Mouse (Mus musculus) midbrain, embryonic 15.5 days (tissue): ENCODE measurements around the gene Cd5l. TPM values are rescaled to one million over a fixed set of nuclear protein-coding genes. Genes with fewer than 3 reads are reported as not detected.
"Not testable (repeated sequence)": the region's sequence is repeated elsewhere in the genome, so short reads cannot be mapped to it uniquely, and the experiment has no call there.

Source experiments
- ATAC-seq: fragments of 200-750 bp; cut with Nextera tagmentation; replicated peaks from 2 replicates; pipeline ENCODE4 v1.8.0; 2017; ENCODE audit warnings: moderate TSS enrichment
- H3K27ac ChIP-seq: fragments of 300-500 bp; sonication (generic); 2 replicates; pipeline ENCODE4 v1.5.1; 2015; ENCODE audit warnings: mild to moderate bottlenecking, inconsistent platforms
- H3K27me3 ChIP-seq: fragments of 300-500 bp; sonication (generic); replicated peaks from 2 replicates; pipeline ENCODE4 v1.6.1; 2015; ENCODE audit warnings: inconsistent platforms
- H3K36me3 ChIP-seq: fragments of 300-500 bp; sonication (generic); replicated peaks from 2 replicates; pipeline ENCODE4 v1.6.1; 2015; ENCODE audit warnings: inconsistent platforms
- H3K4me1 ChIP-seq: fragments of 300-500 bp; sonication (generic); 2 replicates; pipeline ENCODE4 v1.6.1; 2015; ENCODE audit warnings: inconsistent platforms
- H3K4me2 ChIP-seq: fragments of 300-500 bp; sonication (generic); 2 replicates; pipeline ENCODE4 v1.6.1; 2015; ENCODE audit warnings: inconsistent platforms, mild to moderate bottlenecking, moderate library complexity
- H3K4me3 ChIP-seq: fragments of 300-500 bp; sonication (generic); 2 replicates; pipeline ENCODE4 v1.5.1; 2015; ENCODE audit warnings: mild to moderate bottlenecking, inconsistent platforms
- H3K9ac ChIP-seq: fragments of 300-500 bp; sonication (generic); 2 replicates; pipeline ENCODE4 v1.6.1; 2015; ENCODE audit warnings: mild to moderate bottlenecking, inconsistent platforms
- H3K9me3 ChIP-seq: fragments of 300-500 bp; sonication (generic); 2 replicates; pipeline ENCODE4 v1.6.1; 2016; ENCODE audit warnings: inconsistent platforms
- WGBS: fragments of 180-500 bp; shearing (Covaris S2); methylation state at CpG from one replicate; pipeline ENCODE4 v1.1.7; 2015; ENCODE audit warnings: mixed read lengths; 5-methylcytosine and 5-hydroxymethylcytosine counted together
- polyA plus RNA-seq: library from polyadenylated mRNA; unstranded; fragments of >200 nt; fragmentation: Nextera tagmentation; extraction: Ambion mirVana; gene quantifications from 2 replicates; pipeline ENCODE4 v1.2.1, GENCODE M21; 2015

Gene Cd5l
- polyA plus RNA-seq, 1 experiment from 2014 or later, result 0.66 TPM

DNA sequence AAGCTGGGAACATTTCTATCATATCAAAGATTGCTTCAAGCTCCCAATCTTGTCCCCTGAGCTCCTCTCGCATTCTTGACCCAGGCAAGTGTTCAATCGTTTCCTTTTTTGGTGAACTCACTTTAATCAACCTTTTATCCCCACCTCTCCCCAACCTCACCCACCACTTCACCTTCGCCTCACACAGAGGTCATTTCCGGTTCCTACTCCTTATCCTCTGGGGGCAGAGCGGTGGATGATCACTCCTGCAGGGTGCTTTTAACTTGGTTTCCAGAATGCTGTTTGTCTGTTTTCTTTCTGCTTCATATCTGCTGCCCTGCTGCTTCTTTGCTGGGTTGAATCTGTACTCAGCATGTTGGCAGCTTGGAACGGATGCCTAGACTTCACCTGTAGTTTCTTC lies 20.0 kb downstream of the Cd5l start:
- Histone ChIP-seq H3K36me3 (no peaks in the 10 kb centered on the region), H3K4me2 (no peak overlapping the region), H3K4me3 (no peak overlapping the region), H3K27me3 (no peaks in the 10 kb centered on the region), H3K9ac (no peak overlapping the region), H3K4me1 (no peaks in the 10 kb centered on the region), H3K27ac (no peak overlapping the region), H3K9me3 (no peaks in the 10 kb centered on the region)
- ATAC-seq, result no peak
- WGBS, result 79% methylated on average over 6 of the region's 6 CpGs

GRCm38 (mm10) chr3:87379641-87380315 lies 22.1 kb downstream of the Cd5l start:
- WGBS, result 91% methylated on average over 2 of the region's 2 CpGs

DNA sequence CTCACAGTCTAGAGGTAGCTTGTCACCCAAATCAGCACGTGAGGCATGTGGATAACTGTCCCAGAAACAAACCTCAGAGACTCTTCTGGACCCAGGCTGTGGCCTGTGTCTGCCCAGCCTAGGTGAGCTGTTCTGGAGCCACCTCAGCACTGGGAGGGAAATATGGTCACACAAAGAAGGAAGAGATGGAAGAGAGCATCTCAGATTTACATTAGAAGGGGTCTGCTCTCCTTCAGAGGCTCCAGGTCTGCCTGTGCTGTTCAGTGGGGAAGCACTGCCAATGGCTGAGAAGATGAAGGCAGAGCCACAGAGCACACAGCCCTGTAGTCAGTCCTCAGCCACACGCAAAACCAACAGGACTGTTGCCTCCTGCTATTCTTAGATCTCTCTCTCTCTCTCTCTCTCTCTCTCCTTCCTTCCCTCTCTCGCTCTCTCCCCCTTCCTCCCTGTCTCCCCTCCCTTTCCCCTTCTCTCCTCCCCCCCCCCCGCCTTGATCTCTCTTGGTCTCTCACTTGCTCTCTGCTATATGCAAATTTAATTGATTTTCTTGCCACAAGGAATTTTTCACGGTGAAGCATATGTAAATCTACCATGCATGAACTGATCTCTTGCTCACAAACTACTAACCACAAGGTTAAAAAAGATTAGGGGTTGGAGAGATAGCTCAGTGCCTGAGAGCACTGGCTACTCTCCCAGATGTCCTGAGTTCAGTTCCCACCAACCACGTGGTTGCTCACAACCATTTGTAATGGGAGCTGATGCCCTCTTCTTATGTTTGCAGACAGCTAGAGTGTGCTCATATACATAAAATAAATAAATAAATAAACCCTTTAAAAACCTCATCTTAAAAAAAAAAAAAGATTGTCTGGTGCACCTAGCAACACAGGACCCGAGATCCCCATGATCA lies 24.4 kb downstream of the Cd5l start:
- H3K9me3 ChIP-seq, result no peaks in the 10 kb centered on the region
- no peak overlapping the region for H3K4me3 ChIP-seq
- H3K36me3 ChIP-seq, result no peaks in the 10 kb centered on the region
- H3K9ac ChIP-seq, result no peak overlapping the region
- no peaks in the 10 kb centered on the region for H3K27me3 ChIP-seq
- no peak overlapping the region for H3K4me2 ChIP-seq
- no peak overlapping the region; the same call in 1 of the 2 replicates for H3K27ac ChIP-seq
- no peaks in the 10 kb centered on the region for H3K4me1 ChIP-seq
- no peak for ATAC-seq
- 47% methylated on average over 7 of the region's 7 CpGs for WGBS

More at GRCm38 (mm10) chr3:87379641-87380315, 22.1 kb downstream of the Cd5l start:
- H3K4me1 ChIP-seq, H3K27ac ChIP-seq, H3K4me3 ChIP-seq, H3K36me3 ChIP-seq, H3K4me2 ChIP-seq, H3K27me3 ChIP-seq, H3K9ac ChIP-seq, ATAC-seq, H3K9me3 ChIP-seq: not testable (repeated sequence)

- Histone ChIP-seq H3K27me3 (no peaks in the 10 kb centered on the region), H3K9me3 (no peaks in the 10 kb centered on the region), H3K9ac (no peak overlapping the region), H3K36me3 (no peaks in the 10 kb centered on the region), H3K4me1 (no peaks in the 10 kb centered on the region), H3K4me3 (no peak overlapping the region), H3K27ac (no peak overlapping the region), H3K4me2 (no peak overlapping the region)
- 97% methylated on average over 3 of the region's 3 CpGs for WGBS
- ATAC-seq, result no peak
These were observed 25.6 kb downstream of the Cd5l start for GRCm38 (mm10) chr3:87383308-87383707.

- Histone ChIP-seq H3K4me1 (no peaks in the 10 kb centered on the region), H3K27me3 (no peaks in the 10 kb centered on the region), H3K4me3 (no peak overlapping the region), H3K27ac (no peak overlapping the region), H3K36me3 (no peaks in the 10 kb centered on the region), H3K9ac (no peak overlapping the region), H3K9me3 (no peaks in the 10 kb centered on the region), H3K4me2 (no peak overlapping the region)
- no peak for ATAC-seq
- 88% methylated on average over 9 of the region's 9 CpGs for WGBS
These were observed 27.4 kb downstream of the Cd5l start for GRCm38 (mm10) chr3:87385105-87385504.

DNA sequence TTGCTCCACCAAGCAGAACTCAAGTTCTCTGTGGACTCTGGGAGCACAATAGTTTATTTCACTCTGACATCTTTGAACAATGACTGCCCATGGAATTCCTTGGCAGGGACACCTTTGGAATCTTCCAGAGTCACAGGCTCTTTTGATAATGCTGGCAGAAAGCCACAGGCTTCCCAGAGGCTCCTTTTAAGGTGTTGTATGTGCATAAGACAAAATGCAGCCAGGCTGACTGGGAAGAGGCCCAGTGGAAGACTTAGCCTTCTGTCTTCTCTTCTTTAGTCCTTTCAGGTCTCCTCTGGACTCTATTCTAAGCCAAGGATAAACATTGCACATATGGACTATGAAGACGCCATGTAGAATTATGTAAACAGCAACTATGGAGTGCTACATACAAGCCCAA lies 33.3 kb downstream of the Cd5l start:
- no peak overlapping the region for H3K9ac ChIP-seq
- no peak overlapping the region for H3K27ac ChIP-seq
- no peak overlapping the region for H3K4me3 ChIP-seq
- 84% methylated on average over 1 of the region's 1 CpGs for WGBS
- no peak overlapping the region for H3K4me2 ChIP-seq
- no peaks in the 10 kb centered on the region for H3K4me1 ChIP-seq
- H3K27me3 ChIP-seq, result no peaks in the 10 kb centered on the region
- no peaks in the 10 kb centered on the region for H3K36me3 ChIP-seq
- no peaks in the 10 kb centered on the region for H3K9me3 ChIP-seq
- ATAC-seq, result no peak

DNA sequence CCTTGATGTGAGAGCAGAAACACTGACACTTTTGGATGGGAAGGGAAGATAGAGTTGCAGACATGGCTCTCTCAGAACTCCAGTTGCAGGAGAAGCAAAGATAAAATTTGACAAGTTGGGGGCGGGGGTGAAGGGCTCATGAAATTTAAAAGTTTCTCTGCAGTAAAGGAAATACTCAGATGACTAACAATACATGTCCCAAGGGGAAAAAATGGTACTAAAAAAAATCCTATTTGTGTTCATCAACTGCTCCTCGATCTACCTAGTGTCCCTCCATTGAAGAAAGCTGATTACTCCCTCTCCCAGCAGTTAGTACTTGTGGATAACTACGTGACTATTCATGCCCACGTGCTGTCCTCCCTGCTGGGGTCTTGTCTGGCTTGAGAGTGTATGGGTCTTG lies 41.1 kb downstream of the Cd5l start:
- Histone ChIP-seq H3K9ac (no peak overlapping the region), H3K9me3 (no peaks in the 10 kb centered on the region), H3K4me3 (no peak overlapping the region), H3K4me2 (no peak overlapping the region), H3K4me1 (no peaks in the 10 kb centered on the region), H3K27ac (no peak overlapping the region), H3K36me3 (no peaks in the 10 kb centered on the region), H3K27me3 (no peaks in the 10 kb centered on the region)
- no peak for ATAC-seq
- WGBS, result 65% methylated on average over 4 of the region's 4 CpGs

GRCm38 (mm10) chr3:87399906-87400305 lies 42.2 kb downstream of the Cd5l start:
- ATAC-seq, result no peak
- Histone ChIP-seq H3K4me3 (no peak overlapping the region), H3K9me3 (no peaks in the 10 kb centered on the region), H3K36me3 (no peaks in the 10 kb centered on the region), H3K27ac (no peak overlapping the region), H3K4me1 (no peaks in the 10 kb centered on the region), H3K27me3 (no peaks in the 10 kb centered on the region), H3K9ac (no peak overlapping the region), H3K4me2 (no peak overlapping the region)
- WGBS, result 92% methylated on average over 4 of the region's 4 CpGs

DNA sequence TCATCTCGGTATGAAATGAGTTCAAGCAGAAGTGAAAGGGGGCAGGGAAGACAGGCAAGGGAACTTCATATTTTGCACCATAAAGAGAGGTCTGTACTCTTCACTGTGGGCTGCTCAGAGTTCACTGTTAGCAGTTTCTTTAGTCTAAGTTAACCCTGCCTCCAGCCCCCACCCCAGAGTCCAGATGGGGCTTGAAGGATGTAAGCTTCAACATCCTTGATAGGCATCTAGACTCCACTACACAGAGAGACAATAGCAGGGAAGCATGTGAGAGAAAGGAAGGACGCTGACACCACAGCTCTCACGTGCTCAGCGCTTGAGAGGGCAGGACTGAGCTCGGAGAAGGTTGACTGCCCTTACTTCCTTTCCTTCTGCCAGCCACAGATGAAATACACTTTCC lies 43.6 kb downstream of the Cd5l start:
- Histone ChIP-seq H3K4me2 (no peak overlapping the region), H3K27ac (no peak overlapping the region), H3K4me3 (no peak overlapping the region), H3K9me3 (no peaks in the 10 kb centered on the region), H3K9ac (no peak overlapping the region), H3K4me1 (no peaks in the 10 kb centered on the region), H3K36me3 (no peaks in the 10 kb centered on the region), H3K27me3 (no peaks in the 10 kb centered on the region)
- 63% methylated on average over 5 of the region's 5 CpGs for WGBS
- no peak for ATAC-seq

- H3K27me3 ChIP-seq, result no peaks in the 10 kb centered on the region
- no peak overlapping the region for H3K4me3 ChIP-seq
- ATAC-seq, result no peak
- H3K27ac ChIP-seq, result no peak overlapping the region
- 33% methylated on average over 4 of the region's 4 CpGs for WGBS
- no peaks in the 10 kb centered on the region for H3K36me3 ChIP-seq
- H3K4me2 ChIP-seq, result no peak overlapping the region
- no peak overlapping the region for H3K9ac ChIP-seq
- no peaks in the 10 kb centered on the region for H3K4me1 ChIP-seq
- H3K9me3 ChIP-seq, result no peaks in the 10 kb centered on the region
These were observed 50.5 kb downstream of the Cd5l start for GRCm38 (mm10) chr3:87408171-87408570.

GRCm38 (mm10) chr3:87409196-87409935 lies 51.7 kb downstream of the Cd5l start:
- Histone ChIP-seq H3K4me1 (no peaks in the 10 kb centered on the region), H3K4me2 (no peak overlapping the region), H3K9me3 (no peaks in the 10 kb centered on the region), H3K36me3 (no peaks in the 10 kb centered on the region), H3K4me3 (no peak overlapping the region), H3K27me3 (no peaks in the 10 kb centered on the region), H3K27ac (no peak overlapping the region), H3K9ac (no peak overlapping the region)
- WGBS, result 77% methylated on average over 4 of the region's 4 CpGs
- no peak for ATAC-seq

- Histone ChIP-seq H3K9me3 (no peaks in the 10 kb centered on the region), H3K4me2 (no peak overlapping the region), H3K9ac (no peak overlapping the region), H3K27me3 (no peaks in the 10 kb centered on the region), H3K36me3 (no peaks in the 10 kb centered on the region), H3K4me3 (no peak overlapping the region), H3K4me1 (no peaks in the 10 kb centered on the region), H3K27ac (no peak overlapping the region)
- ATAC-seq, result no peak
- 91% methylated on average over 6 of the region's 6 CpGs for WGBS
These were observed 52.9 kb downstream of the Cd5l start for GRCm38 (mm10) chr3:87410605-87411004.
